Mouse (Mus musculus) retina, adult 2 months (tissue): ENCODE measurements at regions not wholly inside any gene's neighbourhood (a gene's known extent, or its start where the extent isn't known, plus 50 kb on each side); places are given as distances from the start of the nearest gene placed in this dataset.

Source experiments
- DNase-seq: peaks from one replicate; pipeline ENCODE4 v3.0.0-alpha.2; 2012; ENCODE audit warnings: low read depth, low spot score

- DNase-seq: no peak
Measured at GRCm38 (mm10) chr8:127753793-127754565, 604.4 kb upstream of the Nrp1 start.

DNA sequence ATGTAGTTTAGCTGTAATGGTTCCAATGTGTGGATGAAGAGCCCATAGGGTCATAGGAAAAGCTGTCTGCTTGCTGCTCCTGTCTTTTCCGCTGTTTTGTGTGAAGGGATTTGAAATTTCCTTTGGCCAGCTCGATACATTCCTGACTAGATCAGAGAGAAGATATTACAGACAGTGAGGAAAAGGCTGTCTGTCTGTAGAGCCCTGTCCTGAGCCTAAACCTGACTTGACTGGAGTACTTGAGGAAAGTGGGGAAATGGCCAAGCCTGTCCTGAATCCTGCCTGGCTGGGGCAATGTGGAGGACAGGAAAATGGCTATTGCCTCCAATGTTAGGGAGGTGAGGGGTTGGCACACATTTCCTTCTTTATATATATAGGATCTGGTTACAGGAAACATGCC lies 601.0 kb upstream of the Nrp1 start:
- no peak for DNase-seq

DNA sequence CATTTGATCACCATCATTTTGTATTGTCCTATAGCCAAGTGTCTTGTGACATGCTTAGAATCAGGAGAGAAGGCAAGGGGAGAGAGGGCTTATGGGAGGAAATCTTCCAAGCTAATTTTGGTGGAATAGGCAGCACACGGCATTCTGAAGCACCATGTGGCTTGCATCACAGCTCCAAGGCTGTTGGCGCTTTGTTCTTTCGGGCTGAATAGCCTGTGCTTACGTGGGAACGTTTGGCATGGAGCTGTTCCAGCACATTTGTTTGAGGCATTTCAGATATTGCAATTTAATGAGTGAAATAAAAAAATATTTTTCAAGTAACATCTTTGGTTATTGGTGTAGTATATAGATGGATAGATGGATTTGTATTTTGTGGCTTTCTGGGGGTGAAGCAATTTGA lies 598.5 kb upstream of the Nrp1 start:
- DNase-seq: no peak

- no peak for DNase-seq
Measured at GRCm38 (mm10) chr8:127765199-127765598, 593.2 kb upstream of the Nrp1 start.

GRCm38 (mm10) chr8:127768311-127768710 lies 590.1 kb upstream of the Nrp1 start:
- DNase-seq: no peak

DNA sequence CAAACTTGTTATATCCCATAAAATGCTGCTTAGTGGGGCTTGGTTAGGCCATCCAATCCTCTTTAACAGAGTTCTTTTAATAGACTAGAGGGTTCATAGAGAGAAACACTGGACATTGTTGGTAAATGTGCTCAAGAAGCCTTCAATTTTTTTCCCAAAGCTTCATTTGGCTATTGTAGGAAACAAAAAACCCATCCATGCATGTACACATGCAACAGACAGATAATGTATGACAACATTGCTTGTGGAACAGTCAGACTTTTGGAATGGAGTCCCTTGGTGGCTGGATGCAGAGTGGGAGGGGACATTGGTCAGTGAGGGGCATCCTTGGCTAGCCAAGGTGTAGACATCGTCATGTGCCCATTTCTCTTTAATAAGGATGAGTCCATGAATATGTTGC lies 588.8 kb upstream of the Nrp1 start:
- DNase-seq: no peak

GRCm38 (mm10) chr8:127771781-127772180 lies 586.6 kb upstream of the Nrp1 start:
- no peak for DNase-seq

DNA sequence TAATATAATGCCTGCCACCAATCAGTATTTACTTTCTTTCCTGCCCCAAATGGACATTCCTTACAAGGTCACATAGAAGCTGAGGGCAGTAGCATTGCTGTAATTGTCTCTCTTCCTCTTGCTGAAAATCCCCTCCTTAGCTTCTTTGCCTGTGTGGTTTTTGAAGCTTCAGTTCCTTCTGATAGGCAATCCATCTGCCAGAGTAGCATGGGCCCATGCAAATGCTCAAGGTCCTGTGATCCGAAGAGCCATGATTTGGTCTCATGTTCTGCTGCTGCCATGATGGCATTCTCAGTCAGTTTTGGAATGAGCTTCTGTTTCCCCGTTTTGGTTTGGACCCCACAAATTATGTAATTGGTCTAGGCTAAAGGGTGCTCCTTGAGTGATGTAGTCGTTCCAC lies 586.0 kb upstream of the Nrp1 start:
- no peak for DNase-seq

GRCm38 (mm10) chr8:127772917-127773316 lies 585.5 kb upstream of the Nrp1 start:
- no peak for DNase-seq

DNA sequence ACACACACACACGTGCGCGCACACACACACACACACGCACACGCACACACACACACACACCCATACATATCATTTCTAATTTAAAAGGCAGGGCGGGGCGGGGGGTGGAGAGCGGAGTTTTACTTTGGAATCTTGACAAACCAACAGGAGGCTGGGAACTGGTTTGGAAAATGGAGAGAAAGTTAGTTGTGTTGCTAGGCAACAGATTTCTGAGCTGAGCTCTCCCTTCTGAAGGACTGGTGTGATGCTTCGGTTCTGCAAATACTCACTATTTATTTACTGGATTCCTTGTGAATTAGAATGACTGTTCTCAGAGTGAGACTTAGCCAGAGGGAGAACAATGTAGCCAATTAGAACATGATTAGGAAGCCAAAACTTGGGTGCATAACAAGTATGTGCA lies 583.8 kb upstream of the Nrp1 start:
- DNase-seq: no peak

DNA sequence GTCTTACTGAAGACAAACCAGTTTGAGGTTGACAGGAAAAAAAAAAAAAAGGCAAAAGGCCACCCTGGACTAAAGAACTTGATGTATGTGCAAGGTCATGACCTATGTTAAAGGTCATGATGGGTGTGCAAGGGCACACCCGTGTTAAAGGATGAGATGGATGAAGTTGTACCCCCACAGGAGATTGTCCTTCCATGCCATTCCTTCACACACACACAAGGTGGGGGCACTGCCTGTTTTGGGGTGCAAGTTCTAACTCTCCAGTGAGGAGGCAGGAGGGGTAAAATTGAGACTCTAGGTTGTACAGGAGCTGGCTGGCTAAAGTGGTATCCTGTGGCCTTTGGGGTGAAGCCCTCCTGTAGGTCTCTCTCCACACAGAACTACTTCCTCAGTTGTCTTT lies 583.2 kb upstream of the Nrp1 start:
- DNase-seq: no peak

DNA sequence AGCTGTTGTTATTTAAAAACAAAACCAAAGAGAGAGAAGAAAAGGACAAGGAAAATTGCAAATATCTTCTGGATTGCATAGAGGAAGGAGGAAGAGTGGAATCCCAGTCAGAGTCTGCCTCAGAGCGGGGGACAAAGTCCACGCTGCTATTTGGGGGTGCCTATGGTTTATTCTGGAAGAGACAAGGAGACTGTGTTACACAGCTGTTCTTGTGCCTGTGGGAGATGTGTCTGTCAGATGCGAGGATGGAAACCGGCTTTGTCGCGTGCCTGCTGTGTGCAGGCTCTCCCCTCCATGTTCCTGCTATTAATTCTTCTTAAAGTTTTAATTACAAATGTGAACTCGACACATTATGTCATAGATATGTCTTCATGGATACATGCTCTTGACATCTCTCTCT lies 582.7 kb upstream of the Nrp1 start:
- no peak for DNase-seq

- DNase-seq: no peak
Measured at GRCm38 (mm10) chr8:127778352-127779020, 579.9 kb upstream of the Nrp1 start.

GRCm38 (mm10) chr8:127779021-127779689 lies 579.2 kb upstream of the Nrp1 start:
- DNase-seq: no peak

DNA sequence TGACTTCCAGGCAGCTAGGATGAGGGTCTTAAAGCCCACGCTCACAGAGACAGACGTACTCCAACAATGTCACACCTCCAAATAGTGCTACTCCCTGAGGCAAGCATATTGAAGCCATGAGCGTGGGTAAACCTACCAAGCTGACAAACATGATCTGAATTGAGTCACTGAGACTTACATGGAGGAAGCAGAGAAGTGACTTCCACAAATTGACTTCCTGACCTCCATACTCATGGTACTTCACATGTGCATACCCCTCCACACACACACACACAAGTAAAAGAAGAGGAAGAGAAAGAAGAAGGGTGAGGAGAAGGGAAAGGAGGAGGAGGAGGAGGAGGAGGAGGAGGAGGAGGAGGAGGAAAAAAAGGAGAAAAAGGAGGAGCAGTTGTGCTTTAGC lies 577.8 kb upstream of the Nrp1 start:
- DNase-seq: no peak

GRCm38 (mm10) chr8:127781011-127781410 lies 577.4 kb upstream of the Nrp1 start:
- no peak for DNase-seq

GRCm38 (mm10) chr8:127792611-127793010 lies 565.8 kb upstream of the Nrp1 start:
- no peak for DNase-seq

DNA sequence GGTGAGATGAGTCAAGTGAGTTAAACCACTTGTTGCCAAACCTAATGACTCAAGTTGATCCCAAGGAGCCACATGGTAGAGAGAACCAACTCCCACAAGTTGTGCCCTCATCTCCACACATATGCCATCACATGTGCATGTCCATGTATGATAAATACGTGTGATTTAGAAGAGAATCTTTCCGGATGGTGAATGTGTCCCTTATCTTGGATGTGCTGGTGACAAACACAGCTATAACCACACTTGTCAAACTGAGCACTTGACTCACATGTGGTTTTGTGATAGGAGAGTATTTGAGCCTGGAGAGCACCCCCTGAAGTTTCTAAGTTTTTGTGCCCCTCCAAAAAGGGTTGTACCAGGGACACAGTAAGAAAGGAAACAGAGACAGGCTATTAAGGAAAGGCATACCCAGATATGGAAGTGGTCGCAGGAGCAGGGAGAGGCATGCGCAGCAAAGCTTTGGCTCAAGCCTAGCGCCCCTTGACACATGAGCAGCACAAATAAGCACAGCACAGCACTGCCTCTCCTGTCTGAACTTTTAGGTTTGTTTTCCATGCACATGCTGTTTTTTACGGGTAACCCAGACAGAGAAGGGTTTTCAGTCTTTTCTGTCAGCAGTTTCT lies 558.4 kb upstream of the Nrp1 start:
- DNase-seq: no peak

GRCm38 (mm10) chr8:127802136-127802535 lies 556.3 kb upstream of the Nrp1 start:
- DNase-seq: no peak

- no peak for DNase-seq
Measured at GRCm38 (mm10) chr8:127802661-127803333, 555.6 kb upstream of the Nrp1 start.

GRCm38 (mm10) chr8:127809203-127810155 lies 548.9 kb upstream of the Nrp1 start:
- no peak for DNase-seq
